Mouse (Mus musculus) embryonic fibroblast, embryonic 13.5 days (primary cell): ENCODE measurements around the gene Fam90a1a. TPM values are rescaled to one million over a fixed set of nuclear protein-coding genes. Genes with fewer than 3 reads are reported as not detected.
A peak's percentile ranks its signal among the peaks of the same experiment; 100 is the strongest.

Experiments used
- H3K27ac ChIP-seq: 2 replicates; pipeline ENCODE4 v1.5.1; 2012; ENCODE audit warnings: low read length, control low read depth, inconsistent platforms; ENCODE audit not compliant: insufficient read depth
- H3K4me1 ChIP-seq: 2 replicates; pipeline ENCODE4 v1.6.1; 2011; ENCODE audit warnings: low read length; ENCODE audit not compliant: control insufficient read depth, insufficient read depth
- H3K4me3 ChIP-seq: 2 replicates; pipeline ENCODE4 v1.5.1; 2011; ENCODE audit warnings: mild to moderate bottlenecking, control low read depth, low read length; ENCODE audit not compliant: insufficient read depth
- CTCF ChIP-seq: IDR thresholded peaks from 2 replicates; pipeline ENCODE4 v1.5.1; 2011; ENCODE audit warnings: mild to moderate bottlenecking, control low read depth, low read length, moderate library complexity, borderline replicate concordance; ENCODE audit not compliant: insufficient read depth
- POLR2A ChIP-seq: IDR thresholded peaks from 2 replicates; pipeline ENCODE4 v1.6.1; 2011; ENCODE audit warnings: low read depth, mild to moderate bottlenecking, control low read depth, low read length, moderate library complexity
- polyA plus RNA-seq: library from polyadenylated mRNA; stranded (reverse); fragments of >200 nt; gene quantifications from 2 replicates; pipeline ENCODE4 v1.2.4, GENCODE M21; 2011; ENCODE audit warnings: low read depth; ENCODE audit not compliant: missing spikeins, insufficient read length

Gene Fam90a1a
- polyA plus RNA-seq, 1 experiment, result not detected

DNA sequence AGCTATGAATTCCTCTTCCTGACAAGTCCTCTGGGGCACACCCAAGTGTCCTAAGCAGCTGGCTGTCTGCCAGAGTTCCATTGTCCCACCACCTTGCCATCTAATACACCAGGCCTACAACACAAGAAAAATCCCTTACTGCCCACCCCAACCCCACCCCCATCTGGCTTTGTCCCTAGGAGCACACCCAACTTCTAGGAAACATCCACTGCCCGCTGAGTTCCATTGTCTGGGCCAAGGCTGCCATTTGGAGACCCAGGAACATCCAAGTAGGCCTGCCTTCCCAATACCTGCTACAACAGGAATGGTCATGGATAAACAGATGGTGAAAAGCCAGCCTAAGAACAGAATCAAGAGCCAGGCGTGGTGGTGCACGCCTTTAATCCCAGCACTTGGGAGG is 2.2 kb upstream of the Fam90a1a start:
- no peaks in the 10 kb centered on the region for H3K4me1 ChIP-seq
- no peak overlapping the region for H3K4me3 ChIP-seq
- TF ChIP-seq CTCF (no peak), POLR2A (no peak)
- no peak overlapping the region for H3K27ac ChIP-seq

DNA sequence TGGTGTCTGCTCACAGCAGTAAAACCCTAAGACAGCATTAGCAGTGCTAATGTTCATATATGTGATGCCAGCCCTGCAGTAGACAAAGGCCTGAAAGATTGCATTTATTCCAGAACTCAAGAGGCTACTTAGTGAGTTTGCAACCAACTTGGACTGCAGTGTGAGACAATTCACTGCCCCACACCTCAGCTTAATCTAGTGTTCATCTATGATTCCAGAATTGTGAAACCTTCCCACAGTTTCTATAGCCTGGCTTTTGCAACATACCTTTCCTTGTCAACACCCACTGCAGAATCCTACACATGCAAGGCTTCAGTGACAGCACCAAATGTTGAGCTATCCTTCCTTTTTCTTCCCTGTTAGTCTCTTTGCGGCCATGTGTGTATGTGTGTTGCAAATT is 8.1 kb downstream of the Fam90a1a start:
- Histone ChIP-seq H3K4me3 (no peak overlapping the region), H3K4me1 (no peaks in the 10 kb centered on the region), H3K27ac (no peak overlapping the region)
- TF ChIP-seq CTCF (no peak), POLR2A (no peak)

DNA sequence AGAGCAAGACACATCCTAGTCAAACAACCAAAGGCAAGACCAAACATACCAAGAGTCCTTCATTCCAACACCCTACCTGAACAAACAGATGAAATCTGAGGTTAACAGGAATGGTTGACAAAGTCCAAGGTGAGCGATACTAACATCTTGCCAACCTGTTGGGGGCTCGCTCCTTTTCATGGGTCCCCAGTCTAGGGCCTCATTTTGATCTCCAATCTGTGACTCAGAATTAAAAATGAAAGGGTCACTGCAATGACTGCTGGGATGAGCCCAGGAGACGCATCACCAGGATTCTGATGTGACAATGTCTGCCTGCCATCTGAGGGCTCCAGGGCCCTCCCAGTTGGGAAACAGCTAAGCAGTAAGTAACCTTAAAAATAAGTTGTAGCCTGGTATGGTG is 11.0 kb downstream of the Fam90a1a start, which contains the start of gene Ccdc70:
Gene Ccdc70 (plus strand): TSS at position 301 of the 400 bp plus-strand sequence.
- TF ChIP-seq CTCF (no peak), POLR2A (no peak)
- no peak within 1 kb of the TSS for H3K4me3 ChIP-seq
- no peaks in the 10 kb centered on the region for H3K4me1 ChIP-seq
- no peak within 1 kb of the TSS for H3K27ac ChIP-seq

DNA sequence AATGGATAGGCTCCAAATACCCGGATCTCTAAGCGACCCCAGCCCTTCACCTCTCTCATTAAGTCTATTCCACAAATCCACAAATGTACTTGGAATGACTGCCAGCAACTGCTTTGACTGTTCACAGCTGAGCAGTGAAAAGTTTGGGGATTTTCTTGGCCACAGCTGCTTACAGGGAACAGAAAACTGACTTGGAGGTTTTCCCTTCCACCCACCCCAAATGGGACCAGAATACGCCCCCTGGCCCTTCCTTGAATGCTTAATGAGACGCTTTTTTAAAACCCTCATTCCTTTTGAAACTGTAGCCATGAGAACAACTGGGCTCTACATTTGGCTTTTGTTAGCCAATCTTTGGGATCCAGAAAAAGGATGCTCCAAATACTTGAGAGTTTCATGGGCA is 19.7 kb downstream of the Fam90a1a start:
- no peaks in the 10 kb centered on the region for H3K4me1 ChIP-seq

DNA sequence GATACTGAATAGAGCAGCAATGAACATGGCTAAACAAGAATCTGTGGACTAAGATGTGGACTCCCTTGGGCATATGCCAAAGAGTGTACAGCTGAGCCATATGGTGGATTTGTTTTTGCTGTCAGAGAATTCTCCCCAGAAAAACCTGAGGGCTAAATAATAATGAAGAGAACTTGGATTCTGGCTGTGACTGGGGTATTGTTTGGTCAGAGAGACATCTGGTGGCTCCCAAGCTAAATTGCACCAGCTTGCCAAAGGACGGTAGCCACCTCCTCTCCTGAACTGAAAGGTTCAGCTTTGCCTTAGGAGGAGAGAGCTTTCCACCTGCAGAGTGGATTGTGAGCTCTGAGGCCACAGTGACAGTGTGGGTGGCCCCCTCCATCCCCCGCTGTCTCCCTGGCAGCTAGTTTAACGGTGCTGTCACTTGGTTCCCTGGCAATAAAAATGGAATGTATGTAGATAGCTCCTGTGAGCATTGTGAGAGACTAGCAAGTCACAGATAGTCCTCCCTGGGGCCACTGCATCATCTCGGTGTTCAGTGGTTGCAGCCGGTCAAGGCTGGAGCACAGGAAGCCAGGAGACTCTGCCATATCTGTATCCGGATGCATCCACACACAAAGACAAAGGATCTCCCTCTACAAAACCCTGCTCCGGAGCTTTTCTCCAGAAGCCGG is 23.3 kb downstream of the Fam90a1a start:
- no peaks in the 10 kb centered on the region for H3K4me1 ChIP-seq
- TF ChIP-seq POLR2A (no peak), CTCF (no peak)
- H3K4me3 ChIP-seq, result no peak overlapping the region
- H3K27ac ChIP-seq, result no peak overlapping the region

More for the DNA sequence above, 19.7 kb downstream of the Fam90a1a start:
- H3K4me3 ChIP-seq, result no peak overlapping the region
- no peak overlapping the region for H3K27ac ChIP-seq
- TF ChIP-seq POLR2A, result no peak
- TF ChIP-seq CTCF, result no peak

DNA sequence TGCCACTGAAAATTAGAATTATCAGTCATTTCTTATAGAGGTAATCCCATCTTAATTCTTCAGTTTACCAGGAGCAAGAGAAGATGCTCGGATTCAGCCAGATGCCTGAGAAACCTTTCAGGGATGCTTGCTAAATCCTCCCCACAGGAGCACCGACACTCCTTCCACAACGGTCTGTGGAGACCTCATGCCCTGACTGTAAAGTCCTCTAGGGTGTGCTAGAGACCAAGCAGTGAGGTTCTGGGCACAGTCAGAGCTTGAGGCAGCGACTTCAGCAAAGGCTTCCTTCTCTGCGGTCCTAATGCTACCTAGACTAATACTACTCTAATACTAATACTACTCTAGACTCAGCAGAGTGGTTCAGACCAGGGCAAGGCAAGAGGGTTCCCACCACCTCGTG is 33.7 kb downstream of the Fam90a1a start:
- H3K27ac ChIP-seq, result no peak overlapping the region
- peak; percentile 74; the same call in 1 of the 2 replicates for TF ChIP-seq CTCF
- no peak for TF ChIP-seq POLR2A
- no peak overlapping the region for H3K4me3 ChIP-seq
- no peaks in the 10 kb centered on the region for H3K4me1 ChIP-seq

DNA sequence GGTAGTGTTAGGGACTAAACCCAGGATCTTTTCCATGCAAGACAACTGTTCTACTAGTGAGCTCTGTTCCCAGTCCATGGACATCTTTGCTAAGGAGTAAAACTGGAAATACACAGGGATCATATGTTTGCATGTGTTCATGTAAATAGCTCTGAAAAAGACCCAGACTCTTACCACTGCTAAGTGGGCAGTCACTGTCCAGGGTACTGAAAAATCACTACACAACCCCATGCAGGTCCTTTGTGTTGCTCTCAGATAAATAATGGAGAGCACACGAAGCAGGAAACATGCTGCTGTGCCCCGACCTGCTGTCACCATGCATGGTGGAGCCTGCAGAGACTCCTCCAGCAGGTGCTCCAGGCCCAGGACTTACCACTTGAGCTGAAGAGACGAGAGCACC is 36.7 kb downstream of the Fam90a1a start:
- Histone ChIP-seq H3K4me1 (no peaks in the 10 kb centered on the region), H3K4me3 (no peak overlapping the region), H3K27ac (no peak overlapping the region)
- TF ChIP-seq CTCF (no peak), POLR2A (no peak)

DNA sequence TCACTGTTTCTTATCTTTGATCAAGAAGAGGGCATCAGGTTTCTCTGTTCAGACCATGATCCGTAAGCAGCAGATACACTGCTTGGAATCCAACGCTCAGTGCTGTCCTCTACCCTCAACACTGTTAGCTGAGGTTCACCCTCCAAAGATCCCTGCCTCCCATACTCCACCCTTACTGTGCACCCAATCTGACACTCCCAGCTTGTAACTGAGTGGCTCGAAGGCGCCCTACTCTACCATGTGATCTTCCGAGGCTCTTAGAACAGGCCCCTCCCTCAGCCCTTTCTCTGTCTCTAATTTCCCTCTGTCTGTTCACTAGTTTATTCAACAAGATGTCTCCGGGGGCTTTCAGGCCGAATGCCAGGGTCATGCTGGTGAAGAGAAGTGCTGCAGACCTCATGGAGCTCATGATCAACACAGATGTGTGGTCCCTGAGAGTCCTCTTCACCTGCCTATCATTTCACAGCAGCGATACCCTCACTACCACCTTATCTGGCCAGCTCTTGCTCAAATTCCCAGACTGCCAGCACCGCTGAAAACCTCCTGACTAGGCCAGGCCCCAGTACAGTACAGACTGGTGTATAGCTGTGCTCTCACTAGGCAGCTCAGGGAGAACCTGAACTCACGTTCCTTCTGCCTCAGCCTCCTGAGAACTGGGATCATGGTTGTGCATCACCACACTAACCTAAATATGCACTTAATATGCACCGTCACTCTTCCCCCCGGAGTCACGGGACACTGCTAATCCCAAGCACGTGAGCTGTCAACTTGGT is 46.4 kb downstream of the Fam90a1a start:
- TF ChIP-seq CTCF (no peak), POLR2A (no peak)
- no peak overlapping the region for H3K4me3 ChIP-seq

DNA sequence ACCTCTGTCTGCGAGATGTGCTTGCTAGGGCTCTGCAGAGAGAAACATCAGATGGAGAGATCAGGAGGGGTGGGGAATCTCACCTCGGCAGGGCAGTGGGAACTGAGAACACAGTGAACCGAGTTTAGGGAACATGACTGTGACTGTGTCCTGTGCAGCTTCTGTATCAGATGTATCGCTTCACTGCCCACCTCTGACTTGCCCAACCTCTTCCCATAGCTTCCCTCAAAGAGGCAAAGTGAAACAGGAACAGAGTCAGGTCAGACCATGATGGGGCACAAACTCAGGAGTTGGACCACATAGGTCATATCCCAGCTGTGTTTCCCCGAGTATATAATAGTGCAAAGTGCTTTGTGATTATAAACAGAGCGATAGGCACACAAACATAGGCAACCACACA is 47.9 kb downstream of the Fam90a1a start:
- Histone ChIP-seq H3K4me3 (no peak overlapping the region), H3K4me1 (no peaks in the 10 kb centered on the region), H3K27ac (no peak overlapping the region)
- TF ChIP-seq POLR2A (no peak), CTCF (no peak)

More for the DNA sequence above, 46.4 kb downstream of the Fam90a1a start:
- Histone ChIP-seq H3K27ac (no peak overlapping the region), H3K4me1 (no peaks in the 10 kb centered on the region)

DNA sequence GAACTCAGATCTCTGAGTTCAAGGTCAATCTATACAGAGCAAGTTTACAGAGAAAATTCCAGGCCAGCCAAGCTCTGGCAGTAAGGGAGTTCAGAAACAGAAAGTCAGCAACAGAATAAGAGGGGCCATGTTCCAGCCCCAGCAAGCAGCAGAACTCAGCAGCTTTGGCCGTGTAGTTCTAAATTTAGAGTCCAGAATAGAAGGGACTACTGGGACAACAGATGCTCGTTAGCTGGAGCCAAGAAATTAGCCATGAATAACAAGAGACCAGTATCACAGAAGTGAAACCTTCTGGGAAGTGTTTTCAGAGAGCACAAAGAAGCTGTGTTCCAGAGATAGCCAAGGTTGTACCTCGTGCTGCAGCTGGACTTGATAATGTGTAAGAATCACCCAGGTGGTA is 50.9 kb downstream of the Fam90a1a start:
- TF ChIP-seq CTCF (no peak), POLR2A (no peak)
- no peak overlapping the region for H3K27ac ChIP-seq
- H3K4me1 ChIP-seq, result no peaks in the 10 kb centered on the region
- H3K4me3 ChIP-seq, result no peak overlapping the region
